Mouse (Mus musculus): ENCODE data around the gene Lnx2. TPM values are rescaled to one million over a fixed set of nuclear protein-coding genes. Genes with fewer than 3 reads are reported as not detected.

Gene Lnx2
- total RNA-seq, 2 experiments from 2014 or later, result 5.8 to 5.9 TPM

DNA sequence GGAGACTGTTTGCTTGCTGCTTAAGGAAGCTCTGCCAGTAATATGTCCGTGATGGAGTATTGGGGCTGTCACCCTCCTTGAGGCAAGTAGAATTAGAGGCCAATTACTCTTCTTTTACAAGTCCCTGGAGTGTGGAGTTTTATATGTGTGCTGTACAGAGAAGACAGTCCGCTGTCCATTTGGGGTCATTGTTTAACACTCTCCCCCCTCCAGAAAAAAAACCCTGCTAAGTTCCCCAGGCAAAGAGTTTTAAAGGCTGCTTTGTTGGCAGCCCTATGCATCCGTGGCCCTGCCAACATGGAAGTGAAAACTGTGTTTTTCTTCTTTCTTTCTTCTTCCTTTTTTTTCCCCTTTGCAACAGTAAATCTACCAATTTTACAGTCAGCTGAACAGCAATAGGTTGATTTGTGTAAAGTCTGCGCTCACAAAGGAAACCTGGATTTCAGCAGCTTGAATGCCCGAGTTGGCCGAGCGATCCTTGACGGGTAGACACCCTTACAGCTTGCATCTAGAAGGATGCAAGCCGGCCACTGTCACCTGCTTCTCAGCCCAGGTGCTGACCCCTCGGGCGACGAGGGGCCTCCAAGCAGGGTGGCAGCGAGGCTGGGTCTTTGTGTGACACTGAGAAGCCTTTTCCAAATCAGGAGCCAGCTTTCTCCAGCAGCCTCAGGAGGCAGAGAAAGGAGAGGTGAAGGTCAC lies 107.5 kb downstream of the Lnx2 start:
- DNase-seq (ENCODE audit: low spot score in 2 of 2), result no peak

Other genes with a start within 250 kb of the Lnx2 start
- gene Rpl21, start 243.7 kb downstream of the Lnx2 start, total RNA-seq (2021), result 100 to 1,000 TPM; 206 to 211 TPM
- gene Rasl11a, start 231.5 kb downstream of the Lnx2 start, total RNA-seq (2021), result 10 to 100 TPM; 12.8 to 18.5 TPM
- 10 to 100 TPM; 22.7 to 25.3 TPM for gene Gtf3a, start 127.9 kb downstream of the Lnx2 start, total RNA-seq (2021)
- 10 to 100 TPM; 19.2 to 21.6 TPM for gene Mtif3, start 112.8 kb downstream of the Lnx2 start, total RNA-seq (2021)
- gene Polr1d, start 464 bp upstream of the Lnx2 start, total RNA-seq (2021), result 10 to 100 TPM; 64.6 to 69.8 TPM
- under 1 TPM; 0.35 to 0.43 TPM for gene Gsx1, start 112.1 kb upstream of the Lnx2 start, total RNA-seq (2021)
- not detected for gene Pdx1, start 193.4 kb upstream of the Lnx2 start, total RNA-seq (2021)
- gene Cdx2, start 230.7 kb upstream of the Lnx2 start, total RNA-seq (2021), result not detected
- gene Urad, start 245.9 kb upstream of the Lnx2 start, total RNA-seq (2021), result not detected

Data from layer of hippocampus, adult 18-20 months (tissue).